Mouse (Mus musculus) naive thymus-derived CD4-positive, alpha-beta T cell, adult 2 months (primary cell): ENCODE results near the gene Ralgps1.
A peak's percentile ranks its signal among the peaks of the same experiment; 100 is the strongest.
"Not testable (repeated sequence)": the region's sequence is repeated elsewhere in the genome, so short reads cannot be mapped to it uniquely, and the experiment has no call there.

Source experiments
- DNase-seq: peaks from one replicate; pipeline ENCODE4 v3.0.0-alpha.2; 2011; ENCODE audit warnings: low read depth

Ralgps1 gene

GRCm38 (mm10) chr2:33361139-33361716, 10.1 kb downstream of the Ralgps1 start:
- DNase-seq: no peak

GRCm38 (mm10) chr2:33360564-33360963, 10.7 kb downstream of the Ralgps1 start:
- no peak for DNase-seq

GRCm38 (mm10) chr2:33359184-33359583, 12.1 kb downstream of the Ralgps1 start:
- no peak for DNase-seq

- DNase-seq: no peak
Observed at GRCm38 (mm10) chr2:33357250-33357838, 13.9 kb downstream of the Ralgps1 start.

GRCm38 (mm10) chr2:33355558-33355957, 15.7 kb downstream of the Ralgps1 start:
- DNase-seq: no peak

GRCm38 (mm10) chr2:33353432-33353831, 17.9 kb downstream of the Ralgps1 start:
- DNase-seq: no peak

- DNase-seq: no peak
Observed at GRCm38 (mm10) chr2:33351449-33351848, 19.8 kb downstream of the Ralgps1 start.

GRCm38 (mm10) chr2:33350921-33351320, 20.4 kb downstream of the Ralgps1 start:
- no peak for DNase-seq

GRCm38 (mm10) chr2:33349581-33349980, 21.7 kb downstream of the Ralgps1 start:
- DNase-seq: no peak

- peak; percentile 83 for DNase-seq
Observed at GRCm38 (mm10) chr2:33349081-33349480, 22.2 kb downstream of the Ralgps1 start.

- no peak for DNase-seq
Observed at GRCm38 (mm10) chr2:33348260-33348659, 23.0 kb downstream of the Ralgps1 start.

- peak; percentile 42 for DNase-seq
Observed at GRCm38 (mm10) chr2:33347607-33348006, 23.7 kb downstream of the Ralgps1 start.

GRCm38 (mm10) chr2:33346749-33347148, 24.5 kb downstream of the Ralgps1 start:
- no peak for DNase-seq

GRCm38 (mm10) chr2:33345956-33346355, 25.3 kb downstream of the Ralgps1 start:
- DNase-seq: no peak

GRCm38 (mm10) chr2:33345475-33345874, 25.8 kb downstream of the Ralgps1 start:
- DNase-seq: no peak

- DNase-seq: no peak
Observed at GRCm38 (mm10) chr2:33343413-33343812, 27.9 kb downstream of the Ralgps1 start.

- DNase-seq: no peak
Observed at GRCm38 (mm10) chr2:33342148-33342547, 29.1 kb downstream of the Ralgps1 start.

- DNase-seq: no peak
Observed at GRCm38 (mm10) chr2:33335789-33336188, 35.5 kb downstream of the Ralgps1 start.

GRCm38 (mm10) chr2:33329622-33330021, 41.7 kb downstream of the Ralgps1 start:
- no peak for DNase-seq

GRCm38 (mm10) chr2:33328941-33329340, 42.3 kb downstream of the Ralgps1 start:
- DNase-seq: peak; percentile 51

GRCm38 (mm10) chr2:33325359-33325758, 45.9 kb downstream of the Ralgps1 start:
- DNase-seq: no peak

- no peak for DNase-seq
Observed at GRCm38 (mm10) chr2:33323799-33324595, 47.3 kb downstream of the Ralgps1 start.

- DNase-seq: not testable (repeated sequence)
Observed at GRCm38 (mm10) chr2:33323043-33323625, 48.2 kb downstream of the Ralgps1 start.
